Mouse (Mus musculus): ENCODE measurements around the gene En2. TPM values are rescaled to one million over a fixed set of nuclear protein-coding genes. Genes with fewer than 3 reads are reported as not detected.

Gene En2
- polyA plus RNA-seq, 1 experiment from 2014 or later, result not detected

DNA sequence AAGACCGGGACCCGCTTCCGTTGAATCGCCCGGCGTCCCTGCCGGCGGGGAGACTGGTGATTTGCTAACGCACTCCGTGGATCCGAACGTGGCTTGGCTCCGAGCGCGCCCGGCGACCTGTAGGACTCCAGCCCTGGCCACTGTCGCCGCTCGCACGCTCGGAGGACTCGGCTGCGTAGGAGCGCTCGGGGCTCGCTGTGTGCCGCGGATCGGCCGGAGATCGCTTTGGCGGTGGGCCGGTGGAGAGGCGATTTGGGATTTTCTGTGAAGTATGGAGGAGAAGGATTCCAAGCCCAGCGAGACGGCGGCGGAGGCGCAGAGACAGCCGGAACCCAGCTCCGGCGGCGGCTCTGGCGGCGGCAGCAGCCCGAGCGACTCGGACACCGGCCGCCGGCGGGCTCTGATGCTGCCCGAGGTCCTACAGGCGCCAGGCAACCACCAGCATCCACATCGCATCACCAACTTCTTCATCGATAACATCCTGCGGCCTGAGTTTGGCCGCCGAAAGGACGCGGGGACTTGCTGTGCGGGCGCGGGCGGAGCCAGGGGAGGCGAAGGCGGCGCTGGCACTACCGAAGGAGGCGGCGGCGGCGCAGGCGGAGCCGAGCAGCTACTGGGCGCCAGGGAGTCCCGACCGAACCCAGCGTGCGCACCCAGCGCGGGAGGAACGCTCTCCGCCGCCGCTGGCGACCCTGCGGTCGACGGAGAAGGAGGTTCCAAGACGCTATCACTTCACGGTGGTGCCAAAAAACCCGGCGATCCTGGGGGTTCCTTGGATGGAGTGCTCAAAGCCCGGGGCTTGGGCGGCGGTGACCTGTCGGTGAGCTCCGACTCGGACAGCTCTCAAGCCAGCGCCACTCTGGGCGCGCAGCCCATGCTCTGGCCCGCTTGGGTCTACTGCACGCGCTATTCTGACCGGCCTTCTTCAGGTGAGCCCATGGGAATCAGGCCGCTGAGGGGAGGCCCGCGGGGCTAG is 1.1 kb downstream of the En2 start:
- Histone ChIP-seq H3K27me3 (ENCODE audit: control insufficient read depth, insufficient read depth, low read length) (peaks cover 77% of the 10 kb centered on the region), H3K9ac (replicated peaks; ENCODE audit: low read depth, low read length) (no peak overlapping the region), H3K36me3 (ENCODE audit: control insufficient read depth, insufficient read depth, low read length) (no peaks in the 10 kb centered on the region), H3K4me1 (ENCODE audit: control insufficient read depth, insufficient read depth, low read length) (peaks cover 13% of the 10 kb centered on the region; the same call in 1 of the 2 replicates), H3K4me2 (replicated peaks; ENCODE audit: low read depth, low read length) (peak overlapping the region; percentile 89), H3K4me3 (ENCODE audit: low read depth, low read length) (peak overlapping the region; percentile 31), H3K27ac (ENCODE audit: low read length) (no peak overlapping the region), H3K9me3 (ENCODE audit: control insufficient read depth, low read depth, low read length) (no peaks in the 10 kb centered on the region)
- no peak; the same call in 1 of the 2 replicates for ATAC-seq (ENCODE audit: insufficient number of reproducible peaks, insufficient read depth, low FRiP score, low read depth)
- under 1% methylated on average over 102 of the region's 111 CpGs for WGBS

DNA sequence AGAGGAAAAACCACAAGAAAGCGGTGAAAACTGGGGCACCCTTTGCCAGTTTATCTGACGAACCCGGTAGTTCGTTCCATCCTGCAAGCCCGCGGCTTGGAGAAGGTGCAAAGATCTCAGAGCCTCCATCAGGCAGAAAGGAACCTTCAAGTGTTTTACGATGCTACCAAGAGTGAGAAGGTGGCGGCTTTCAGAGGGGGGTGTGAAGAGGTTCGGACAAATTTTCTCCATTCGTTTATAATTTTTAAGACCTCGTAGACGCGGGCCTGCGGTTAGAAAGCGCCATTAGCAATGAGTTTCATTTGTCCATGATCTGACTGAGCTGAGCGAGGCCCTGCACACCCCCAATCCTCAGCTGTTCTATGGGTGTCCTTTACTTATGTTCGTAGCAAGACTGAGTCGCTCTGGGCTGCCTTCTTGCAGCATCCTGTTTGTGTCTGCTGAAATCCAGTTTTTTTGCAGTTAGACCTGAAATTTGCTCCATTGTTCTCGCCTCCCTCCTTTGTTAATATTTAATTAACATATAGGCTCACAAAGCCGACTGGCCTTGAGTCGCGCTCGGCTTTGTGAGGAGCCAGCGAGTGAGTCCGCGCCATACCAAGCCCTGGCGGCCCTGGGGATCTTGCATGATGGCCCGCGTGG is 2.2 kb downstream of the En2 start:
- WGBS, result 1% methylated on average over 29 of the region's 29 CpGs
- ATAC-seq (ENCODE audit: insufficient number of reproducible peaks, insufficient read depth, low FRiP score, low read depth), result no peak
- Histone ChIP-seq H3K4me3 (ENCODE audit: low read depth, low read length) (no peak overlapping the region), H3K9ac (replicated peaks; ENCODE audit: low read depth, low read length) (no peak overlapping the region), H3K4me2 (replicated peaks; ENCODE audit: low read depth, low read length) (no peak overlapping the region), H3K9me3 (ENCODE audit: control insufficient read depth, low read depth, low read length) (no peaks in the 10 kb centered on the region), H3K27ac (ENCODE audit: low read length) (no peak overlapping the region), H3K27me3 (ENCODE audit: control insufficient read depth, insufficient read depth, low read length) (peaks cover 72% of the 10 kb centered on the region), H3K36me3 (ENCODE audit: control insufficient read depth, insufficient read depth, low read length) (no peaks in the 10 kb centered on the region), H3K4me1 (ENCODE audit: control insufficient read depth, insufficient read depth, low read length) (peaks cover 13% of the 10 kb centered on the region; the same call in 1 of the 2 replicates)

DNA sequence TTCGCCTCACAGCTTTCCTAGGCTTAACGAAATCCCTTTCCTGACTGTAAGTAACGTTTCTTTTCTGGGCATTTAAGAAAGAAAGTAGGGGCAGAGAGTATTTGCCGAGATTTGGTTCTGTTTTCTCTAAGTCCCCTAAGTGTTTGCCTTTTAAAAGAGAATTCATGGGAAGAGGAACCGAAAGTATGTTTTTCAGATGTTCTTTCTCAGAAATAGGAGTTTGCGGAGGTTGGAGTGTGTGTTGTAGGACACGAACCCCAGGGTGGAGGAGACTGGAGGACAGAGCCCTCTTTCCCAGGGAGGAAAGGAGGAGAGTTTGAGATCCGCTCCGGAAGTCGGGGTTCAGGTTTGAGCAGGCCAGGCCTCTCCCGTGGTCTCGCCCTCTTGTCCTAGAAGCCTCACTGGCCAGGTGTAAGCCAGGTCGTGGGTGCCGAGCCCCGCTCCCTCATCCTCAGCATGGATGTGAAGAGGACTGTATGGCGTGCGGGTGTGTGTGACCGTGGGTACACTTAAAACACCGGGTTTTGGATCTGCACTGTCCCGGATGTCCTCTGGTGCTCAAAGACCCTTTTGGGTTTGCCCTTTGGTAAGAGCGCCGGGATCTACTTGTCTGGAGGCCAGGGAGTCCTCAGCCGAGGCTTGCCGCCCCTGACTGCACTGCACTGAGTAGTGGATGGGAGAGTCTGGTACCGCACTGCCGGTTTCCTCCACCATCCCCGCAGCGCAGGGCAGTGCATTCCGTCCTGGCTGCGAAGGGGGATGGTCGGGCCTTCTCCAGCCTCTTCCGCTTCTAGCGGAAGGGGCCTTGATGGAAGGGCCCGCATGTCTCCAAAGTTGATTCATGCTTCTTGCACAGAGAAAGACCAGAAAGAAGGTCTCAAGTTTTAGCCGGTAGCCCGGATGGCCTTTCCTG is 3.0 kb downstream of the En2 start:
- Histone ChIP-seq H3K9ac (replicated peaks; ENCODE audit: low read depth, low read length) (no peak overlapping the region), H3K36me3 (ENCODE audit: control insufficient read depth, insufficient read depth, low read length) (no peaks in the 10 kb centered on the region), H3K4me2 (replicated peaks; ENCODE audit: low read depth, low read length) (no peak overlapping the region), H3K9me3 (ENCODE audit: control insufficient read depth, low read depth, low read length) (no peaks in the 10 kb centered on the region), H3K4me1 (ENCODE audit: control insufficient read depth, insufficient read depth, low read length) (peaks cover 13% of the 10 kb centered on the region; the same call in 1 of the 2 replicates), H3K27ac (ENCODE audit: low read length) (no peak overlapping the region), H3K4me3 (ENCODE audit: low read depth, low read length) (no peak overlapping the region), H3K27me3 (ENCODE audit: control insufficient read depth, insufficient read depth, low read length) (peaks cover 73% of the 10 kb centered on the region)
- 1% methylated on average over 36 of the region's 36 CpGs for WGBS
- no peak for ATAC-seq (ENCODE audit: insufficient number of reproducible peaks, insufficient read depth, low FRiP score, low read depth)

DNA sequence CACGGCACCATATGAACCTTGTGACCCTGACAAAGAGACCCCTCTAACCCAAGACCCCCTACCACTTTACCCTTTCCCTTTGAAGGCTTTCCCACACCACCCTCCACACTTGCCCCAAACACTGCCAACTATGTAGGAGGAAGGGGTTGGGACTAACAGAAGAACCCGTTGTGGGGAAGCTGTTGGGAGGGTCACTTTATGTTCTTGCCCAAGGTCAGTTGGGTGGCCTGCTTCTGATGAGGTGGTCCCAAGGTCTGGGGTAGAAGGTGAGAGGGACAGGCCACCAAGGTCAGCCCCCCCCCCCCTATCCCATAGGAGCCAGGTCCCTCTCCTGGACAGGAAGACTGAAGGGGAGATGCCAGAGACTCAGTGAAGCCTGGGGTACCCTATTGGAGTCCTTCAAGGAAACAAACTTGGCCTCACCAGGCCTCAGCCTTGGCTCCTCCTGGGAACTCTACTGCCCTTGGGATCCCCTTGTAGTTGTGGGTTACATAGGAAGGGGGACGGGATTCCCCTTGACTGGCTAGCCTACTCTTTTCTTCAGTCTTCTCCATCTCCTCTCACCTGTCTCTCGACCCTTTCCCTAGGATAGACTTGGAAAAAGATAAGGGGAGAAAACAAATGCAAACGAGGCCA is 3.8 kb downstream of the En2 start:
- H3K9ac ChIP-seq (replicated peaks; ENCODE audit: low read depth, low read length), result no peak overlapping the region
- no peak for ATAC-seq (ENCODE audit: insufficient number of reproducible peaks, insufficient read depth, low FRiP score, low read depth)
- WGBS, result 5% methylated on average over 5 of the region's 5 CpGs
- H3K9me3 ChIP-seq (ENCODE audit: control insufficient read depth, low read depth, low read length), result no peaks in the 10 kb centered on the region
- peaks cover 74% of the 10 kb centered on the region for H3K27me3 ChIP-seq (ENCODE audit: control insufficient read depth, insufficient read depth, low read length)
- no peak overlapping the region for H3K4me3 ChIP-seq (ENCODE audit: low read depth, low read length)
- H3K27ac ChIP-seq (ENCODE audit: low read length), result no peak overlapping the region
- H3K4me2 ChIP-seq (replicated peaks; ENCODE audit: low read depth, low read length), result no peak overlapping the region
- no peaks in the 10 kb centered on the region for H3K36me3 ChIP-seq (ENCODE audit: control insufficient read depth, insufficient read depth, low read length)
- peaks cover 13% of the 10 kb centered on the region; the same call in 1 of the 2 replicates for H3K4me1 ChIP-seq (ENCODE audit: control insufficient read depth, insufficient read depth, low read length)

DNA sequence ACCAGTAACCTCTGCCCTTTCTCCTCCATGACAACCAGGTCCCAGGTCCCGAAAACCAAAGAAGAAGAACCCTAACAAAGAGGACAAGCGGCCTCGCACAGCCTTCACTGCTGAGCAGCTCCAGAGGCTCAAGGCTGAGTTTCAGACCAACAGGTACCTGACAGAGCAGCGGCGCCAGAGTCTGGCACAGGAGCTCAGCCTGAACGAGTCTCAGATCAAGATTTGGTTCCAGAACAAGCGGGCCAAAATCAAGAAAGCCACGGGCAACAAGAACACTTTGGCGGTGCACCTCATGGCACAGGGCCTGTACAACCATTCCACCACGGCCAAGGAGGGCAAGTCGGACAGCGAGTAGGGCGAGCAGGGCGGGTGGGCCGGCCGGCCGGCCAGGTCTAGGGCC is 4.6 kb downstream of the En2 start:
- no peak overlapping the region for H3K4me3 ChIP-seq (ENCODE audit: low read depth, low read length)
- no peak overlapping the region for H3K9ac ChIP-seq (replicated peaks; ENCODE audit: low read depth, low read length)
- H3K4me1 ChIP-seq (ENCODE audit: control insufficient read depth, insufficient read depth, low read length), result peaks cover 13% of the 10 kb centered on the region; the same call in 1 of the 2 replicates
- H3K9me3 ChIP-seq (ENCODE audit: control insufficient read depth, low read depth, low read length), result no peaks in the 10 kb centered on the region
- peaks cover 74% of the 10 kb centered on the region for H3K27me3 ChIP-seq (ENCODE audit: control insufficient read depth, insufficient read depth, low read length)
- ATAC-seq (ENCODE audit: insufficient number of reproducible peaks, insufficient read depth, low FRiP score, low read depth), result no peak
- no peaks in the 10 kb centered on the region for H3K36me3 ChIP-seq (ENCODE audit: control insufficient read depth, insufficient read depth, low read length)
- H3K4me2 ChIP-seq (replicated peaks; ENCODE audit: low read depth, low read length), result no peak overlapping the region
- WGBS, result 4% methylated on average over 17 of the region's 17 CpGs
- no peak overlapping the region for H3K27ac ChIP-seq (ENCODE audit: low read length)

DNA sequence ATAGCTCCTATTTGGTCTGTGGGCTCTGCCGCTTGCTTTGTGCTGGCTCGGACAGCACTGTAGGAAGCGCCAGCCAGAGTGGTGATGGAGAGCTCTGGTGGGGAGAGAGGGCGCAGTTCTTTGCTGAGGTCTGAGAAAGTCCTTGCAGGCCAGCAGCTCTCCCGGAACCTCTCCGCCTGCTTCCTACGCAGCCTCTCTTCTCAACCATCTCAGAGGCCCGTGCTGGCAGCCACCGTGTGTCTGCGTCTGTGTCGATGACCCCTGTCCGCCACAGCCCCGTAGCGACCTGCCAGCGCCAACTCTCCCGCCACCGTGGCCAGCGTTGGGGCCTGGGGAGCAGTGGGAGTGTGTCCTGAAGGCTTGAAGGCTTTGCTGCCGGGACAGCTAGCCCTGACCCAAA is 5.4 kb downstream of the En2 start:
- H3K4me2 ChIP-seq (replicated peaks; ENCODE audit: low read depth, low read length), result no peak overlapping the region
- H3K36me3 ChIP-seq (ENCODE audit: control insufficient read depth, insufficient read depth, low read length), result no peaks in the 10 kb centered on the region
- H3K27me3 ChIP-seq (ENCODE audit: control insufficient read depth, insufficient read depth, low read length), result peaks cover 72% of the 10 kb centered on the region
- peaks cover 10% of the 10 kb centered on the region; the same call in 1 of the 2 replicates for H3K4me1 ChIP-seq (ENCODE audit: control insufficient read depth, insufficient read depth, low read length)
- WGBS, result 3% methylated on average over 19 of the region's 19 CpGs
- H3K9me3 ChIP-seq (ENCODE audit: control insufficient read depth, low read depth, low read length), result no peaks in the 10 kb centered on the region
- no peak for ATAC-seq (ENCODE audit: insufficient number of reproducible peaks, insufficient read depth, low FRiP score, low read depth)
- H3K27ac ChIP-seq (ENCODE audit: low read length), result no peak overlapping the region
- no peak overlapping the region for H3K9ac ChIP-seq (replicated peaks; ENCODE audit: low read depth, low read length)
- no peak overlapping the region for H3K4me3 ChIP-seq (ENCODE audit: low read depth, low read length)

DNA sequence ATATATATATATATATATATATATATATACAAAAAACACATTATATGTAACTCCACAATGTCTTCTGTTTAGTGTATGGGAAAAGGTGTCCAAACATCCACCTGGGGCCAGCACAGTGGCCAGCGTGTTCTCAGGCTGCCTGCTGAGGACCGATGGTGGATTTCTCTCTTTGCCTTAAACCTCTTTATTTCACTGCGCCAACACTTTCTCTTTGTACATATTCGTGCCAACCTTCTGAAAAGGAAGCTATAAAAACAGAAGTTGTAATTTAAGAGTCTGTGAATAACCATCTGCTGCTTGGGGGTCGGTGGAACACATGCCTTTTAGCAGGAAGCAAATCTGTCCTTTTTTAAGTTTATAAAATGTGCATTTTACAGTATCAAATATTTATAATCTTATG is 6.2 kb downstream of the En2 start:
- 19% methylated on average over 5 of the region's 5 CpGs for WGBS
- H3K4me2 ChIP-seq (replicated peaks; ENCODE audit: low read depth, low read length), result no peak overlapping the region
- ATAC-seq (ENCODE audit: insufficient number of reproducible peaks, insufficient read depth, low FRiP score, low read depth), result no peak
- H3K36me3 ChIP-seq (ENCODE audit: control insufficient read depth, insufficient read depth, low read length), result no peaks in the 10 kb centered on the region
- H3K4me3 ChIP-seq (ENCODE audit: low read depth, low read length), result no peak overlapping the region
- peaks cover 71% of the 10 kb centered on the region for H3K27me3 ChIP-seq (ENCODE audit: control insufficient read depth, insufficient read depth, low read length)
- H3K4me1 ChIP-seq (ENCODE audit: control insufficient read depth, insufficient read depth, low read length), result peaks cover 3% of the 10 kb centered on the region; the same call in 1 of the 2 replicates
- no peak overlapping the region for H3K27ac ChIP-seq (ENCODE audit: low read length)
- no peaks in the 10 kb centered on the region for H3K9me3 ChIP-seq (ENCODE audit: control insufficient read depth, low read depth, low read length)
- no peak overlapping the region for H3K9ac ChIP-seq (replicated peaks; ENCODE audit: low read depth, low read length)

All from stomach, embryonic 14.5 days (tissue).